Mouse (Mus musculus): ENCODE measurements at regions not wholly inside any gene's neighbourhood (a gene's known extent, or its start where the extent isn't known, plus 50 kb on each side); places are given as distances from the start of the nearest gene placed in this dataset.
A peak's percentile ranks its signal among the peaks of the same experiment; 100 is the strongest.

- H3K27ac ChIP-seq, result no peak overlapping the region
- H3K4me2 ChIP-seq (replicated peaks), result no peak overlapping the region
- H3K4me1 ChIP-seq, result no peaks in the 10 kb centered on the region
- H3K36me3 ChIP-seq, result no peaks in the 10 kb centered on the region
- H3K9me3 ChIP-seq, result no peaks in the 10 kb centered on the region
- no peak overlapping the region for H3K4me3 ChIP-seq
- no peak overlapping the region for H3K9ac ChIP-seq
- no peak for ATAC-seq (ENCODE audit: low FRiP score, low read depth)
- H3K27me3 ChIP-seq (replicated peaks), result no peaks in the 10 kb centered on the region
Observed at GRCm38 (mm10) chr10:102943156-102943555, 86.9 kb downstream of the Alx1 start.

DNA sequence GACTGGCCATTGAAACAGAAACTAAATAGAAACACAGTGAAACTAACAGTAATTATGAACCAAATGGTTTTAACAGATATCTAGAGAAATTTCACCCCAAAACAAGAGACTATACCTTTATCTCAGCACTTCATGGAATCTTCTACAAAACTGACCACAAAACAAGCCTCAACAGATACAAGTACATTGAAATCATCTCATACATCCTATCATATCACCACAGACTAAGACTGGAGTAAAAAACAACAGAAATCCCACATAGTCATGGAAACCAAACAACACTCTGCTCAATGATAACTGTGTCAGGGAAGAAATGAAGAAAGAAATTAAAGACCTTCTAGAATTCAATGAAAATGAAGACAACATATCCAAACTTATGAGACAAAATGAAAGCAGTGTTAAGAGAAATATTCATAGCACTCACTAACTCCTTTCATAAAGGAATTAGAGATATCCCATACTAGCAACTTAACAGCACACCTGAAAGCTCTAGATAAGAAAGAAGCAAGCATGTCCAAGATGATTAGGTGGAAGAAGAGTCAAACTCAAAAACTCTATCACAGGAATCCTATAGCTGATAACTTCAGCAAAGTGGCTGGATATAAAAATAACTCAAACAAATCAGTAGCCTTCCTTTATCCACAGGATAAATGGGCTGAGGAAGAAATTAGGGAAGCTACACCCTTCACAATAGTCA is 89.0 kb downstream of the Alx1 start:
- Histone ChIP-seq H3K4me1 (no peaks in the 10 kb centered on the region), H3K36me3 (no peaks in the 10 kb centered on the region), H3K4me2 (replicated peaks) (no peak overlapping the region), H3K4me3 (no peak overlapping the region), H3K9ac (no peak overlapping the region), H3K27me3 (replicated peaks) (no peaks in the 10 kb centered on the region), H3K27ac (no peak overlapping the region), H3K9me3 (no peaks in the 10 kb centered on the region)
- ATAC-seq (ENCODE audit: low FRiP score, low read depth), result no peak

DNA sequence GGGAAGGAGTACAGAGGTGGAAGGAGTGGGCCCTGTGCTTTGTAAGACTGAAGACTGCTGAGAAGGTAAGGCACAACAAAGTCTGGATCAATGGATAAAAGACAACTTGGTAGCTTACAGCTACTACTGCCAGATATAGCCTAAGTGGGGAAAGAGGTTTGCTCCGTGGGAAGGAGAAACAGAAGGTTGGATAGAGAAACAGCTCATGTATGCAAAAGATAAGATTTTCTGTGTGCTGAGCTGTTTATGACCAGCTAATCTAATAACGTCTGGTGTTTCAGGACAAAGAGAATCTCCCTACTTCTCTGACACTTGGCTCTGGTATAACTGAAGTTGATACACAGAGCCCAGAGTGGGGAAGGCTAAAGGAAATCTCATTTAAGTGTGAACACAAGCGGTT is 98.6 kb downstream of the Alx1 start:
- Histone ChIP-seq H3K4me3 (no peak overlapping the region), H3K27me3 (replicated peaks) (no peaks in the 10 kb centered on the region), H3K9me3 (no peaks in the 10 kb centered on the region), H3K36me3 (no peaks in the 10 kb centered on the region), H3K27ac (no peak overlapping the region), H3K4me2 (replicated peaks) (no peak overlapping the region), H3K4me1 (no peaks in the 10 kb centered on the region), H3K9ac (no peak overlapping the region)
- 76% methylated on average over 3 of the region's 3 CpGs for WGBS
- ATAC-seq (ENCODE audit: low FRiP score, low read depth), result no peak

DNA sequence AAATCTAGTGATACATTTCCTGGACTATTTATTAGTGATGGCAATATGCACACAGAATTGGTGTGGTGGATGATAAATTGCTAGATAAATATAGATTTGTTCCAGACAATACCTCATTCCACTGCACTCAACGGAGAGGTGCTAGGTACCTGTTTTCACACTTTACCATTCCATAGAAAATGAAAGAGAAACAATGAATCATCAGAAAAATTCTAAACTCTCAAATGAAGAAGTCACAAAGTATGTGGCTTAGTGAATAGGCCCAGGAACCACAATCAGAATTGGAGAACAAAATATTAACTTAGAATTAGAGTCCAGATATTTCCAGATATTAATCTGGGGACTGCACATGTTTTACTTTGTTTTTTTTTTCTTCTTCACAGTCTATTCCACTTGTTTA is 101.4 kb downstream of the Alx1 start:
- H3K4me3 ChIP-seq, result no peak overlapping the region
- H3K27ac ChIP-seq, result no peak overlapping the region
- no peaks in the 10 kb centered on the region for H3K4me1 ChIP-seq
- no peak for ATAC-seq (ENCODE audit: low FRiP score, low read depth)
- no peak overlapping the region for H3K4me2 ChIP-seq (replicated peaks)
- no peaks in the 10 kb centered on the region for H3K9me3 ChIP-seq
- no peaks in the 10 kb centered on the region for H3K36me3 ChIP-seq
- no peaks in the 10 kb centered on the region for H3K27me3 ChIP-seq (replicated peaks)
- H3K9ac ChIP-seq, result no peak overlapping the region
- WGBS, result 73% methylated on average over 1 of the region's 1 CpGs

GRCm38 (mm10) chr10:102897368-102897767 is 132.6 kb downstream of the Alx1 start:
- Histone ChIP-seq H3K9me3 (no peaks in the 10 kb centered on the region), H3K27ac (no peak overlapping the region), H3K4me2 (replicated peaks) (no peak overlapping the region), H3K9ac (no peak overlapping the region), H3K4me3 (no peak overlapping the region), H3K27me3 (replicated peaks) (no peaks in the 10 kb centered on the region), H3K36me3 (no peaks in the 10 kb centered on the region), H3K4me1 (no peaks in the 10 kb centered on the region)
- ATAC-seq (ENCODE audit: low FRiP score, low read depth), result no peak
- 30% methylated on average over 2 of the region's 2 CpGs for WGBS

DNA sequence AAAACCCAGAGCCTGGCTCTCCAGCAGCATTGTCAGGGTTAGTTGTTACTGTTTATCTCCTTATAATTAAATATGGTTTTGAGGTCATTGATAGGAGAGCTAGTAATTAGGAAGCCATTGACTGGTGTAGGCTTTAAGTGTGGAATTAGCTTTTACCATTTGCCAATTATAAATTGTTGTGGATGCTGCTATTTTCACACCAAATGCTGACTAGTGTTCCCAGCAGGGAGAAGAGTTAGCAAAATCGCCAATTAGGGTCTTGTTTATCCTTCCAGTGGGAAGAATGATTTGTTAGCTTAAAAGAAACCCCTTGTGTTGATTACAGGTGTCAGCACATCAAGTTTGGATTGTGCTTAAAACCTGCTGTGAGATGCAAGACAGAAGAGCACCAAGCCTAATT is 134.1 kb downstream of the Alx1 start:
- Histone ChIP-seq H3K4me2 (replicated peaks) (no peak overlapping the region), H3K9me3 (no peaks in the 10 kb centered on the region), H3K36me3 (no peaks in the 10 kb centered on the region), H3K4me1 (no peaks in the 10 kb centered on the region), H3K4me3 (no peak overlapping the region), H3K9ac (no peak overlapping the region), H3K27ac (no peak overlapping the region), H3K27me3 (replicated peaks) (no peaks in the 10 kb centered on the region)
- no peak for ATAC-seq (ENCODE audit: low FRiP score, low read depth)
- WGBS, result 31% methylated on average over 1 of the region's 1 CpGs

GRCm38 (mm10) chr10:102892373-102892772 is 137.6 kb downstream of the Alx1 start:
- H3K4me1 ChIP-seq, result no peaks in the 10 kb centered on the region
- no peaks in the 10 kb centered on the region for H3K27me3 ChIP-seq (replicated peaks)
- H3K9me3 ChIP-seq, result no peaks in the 10 kb centered on the region
- H3K36me3 ChIP-seq, result no peaks in the 10 kb centered on the region
- no peak for ATAC-seq (ENCODE audit: low FRiP score, low read depth)
- H3K4me2 ChIP-seq (replicated peaks), result no peak overlapping the region
- H3K4me3 ChIP-seq, result no peak overlapping the region
- WGBS, result 91% methylated on average over 3 of the region's 3 CpGs
- H3K9ac ChIP-seq, result no peak overlapping the region
- H3K27ac ChIP-seq, result no peak overlapping the region

GRCm38 (mm10) chr10:102889709-102890108 is 140.3 kb downstream of the Alx1 start:
- Histone ChIP-seq H3K36me3 (no peaks in the 10 kb centered on the region), H3K4me1 (no peaks in the 10 kb centered on the region), H3K4me3 (no peak overlapping the region), H3K27me3 (replicated peaks) (no peaks in the 10 kb centered on the region), H3K4me2 (replicated peaks) (no peak overlapping the region), H3K9ac (no peak overlapping the region), H3K27ac (no peak overlapping the region), H3K9me3 (no peaks in the 10 kb centered on the region)
- WGBS, result 93% methylated on average over 3 of the region's 3 CpGs
- no peak for ATAC-seq (ENCODE audit: low FRiP score, low read depth)

GRCm38 (mm10) chr10:102881824-102882438 is 148.1 kb downstream of the Alx1 start:
- no peak for ATAC-seq (ENCODE audit: low FRiP score, low read depth)
- H3K27ac ChIP-seq, result no peak overlapping the region
- no peaks in the 10 kb centered on the region for H3K4me1 ChIP-seq
- H3K4me2 ChIP-seq (replicated peaks), result no peak overlapping the region
- H3K4me3 ChIP-seq, result no peak overlapping the region
- H3K9ac ChIP-seq, result no peak overlapping the region
- 61% methylated on average over 6 of the region's 6 CpGs for WGBS
- no peaks in the 10 kb centered on the region for H3K9me3 ChIP-seq
- H3K36me3 ChIP-seq, result no peaks in the 10 kb centered on the region
- no peaks in the 10 kb centered on the region for H3K27me3 ChIP-seq (replicated peaks)

GRCm38 (mm10) chr10:102878010-102878409 is 152.0 kb downstream of the Alx1 start:
- no peaks in the 10 kb centered on the region for H3K27me3 ChIP-seq (replicated peaks)
- no peaks in the 10 kb centered on the region for H3K4me1 ChIP-seq
- 0 out of 2 replicates have a peak overlapping the region, but pooled peaks have one; percentile 24 for H3K4me2 ChIP-seq (replicated peaks)
- H3K9me3 ChIP-seq, result no peaks in the 10 kb centered on the region
- no peak overlapping the region for H3K4me3 ChIP-seq
- WGBS, result 36% methylated on average over 11 of the region's 11 CpGs
- no peak overlapping the region for H3K9ac ChIP-seq
- peak; percentile 53; the same call in 1 of the 2 replicates for ATAC-seq (ENCODE audit: low FRiP score, low read depth)
- no peaks in the 10 kb centered on the region for H3K36me3 ChIP-seq
- no peak overlapping the region for H3K27ac ChIP-seq

DNA sequence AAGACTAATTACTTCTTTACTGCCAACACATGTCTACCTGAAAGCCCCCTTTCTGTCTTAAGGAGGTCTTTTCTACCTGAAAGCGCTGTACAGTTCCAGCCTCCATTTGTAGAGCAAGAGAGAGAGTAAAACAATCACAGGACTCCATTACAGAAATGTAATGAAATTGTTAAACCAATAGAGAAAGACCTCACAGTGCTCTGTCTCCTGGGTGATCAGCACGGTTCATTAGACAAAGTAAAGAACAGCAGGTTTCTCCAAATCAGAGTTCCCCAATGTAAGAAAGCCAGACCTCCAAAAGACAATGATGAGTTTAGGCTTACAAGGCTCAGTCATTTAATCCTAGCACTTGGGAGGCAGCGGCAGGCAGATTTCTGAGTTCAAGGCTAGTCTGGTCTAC is 153.1 kb downstream of the Alx1 start:
- Histone ChIP-seq H3K9ac (no peak overlapping the region), H3K27me3 (replicated peaks) (no peaks in the 10 kb centered on the region), H3K36me3 (no peaks in the 10 kb centered on the region), H3K4me1 (no peaks in the 10 kb centered on the region), H3K4me3 (no peak overlapping the region), H3K9me3 (no peaks in the 10 kb centered on the region), H3K27ac (no peak overlapping the region), H3K4me2 (replicated peaks) (no peak overlapping the region)
- no peak for ATAC-seq (ENCODE audit: low FRiP score, low read depth)
- 37% methylated on average over 3 of the region's 3 CpGs for WGBS

DNA sequence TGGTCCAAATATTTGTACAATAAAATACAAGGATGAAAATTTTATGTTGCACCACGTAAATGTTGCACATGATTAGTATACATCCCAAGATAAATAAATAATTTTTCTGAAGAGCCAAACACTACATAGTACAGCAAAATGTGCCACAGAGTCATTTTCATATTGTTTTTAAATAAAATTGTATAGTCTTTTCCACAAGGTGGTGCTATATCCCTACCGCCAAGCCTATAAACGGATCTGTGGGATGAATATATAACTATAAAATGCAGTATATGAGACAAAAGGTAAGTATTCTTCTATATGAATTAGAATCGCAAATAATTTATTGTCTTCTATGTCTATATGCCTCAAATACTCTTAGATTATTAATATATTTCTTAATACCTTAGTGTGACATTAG is 163.1 kb downstream of the Alx1 start:
- Histone ChIP-seq H3K4me1 (no peaks in the 10 kb centered on the region), H3K27ac (no peak overlapping the region), H3K4me2 (replicated peaks) (no peak overlapping the region), H3K36me3 (no peaks in the 10 kb centered on the region), H3K9ac (no peak overlapping the region), H3K9me3 (no peaks in the 10 kb centered on the region), H3K27me3 (replicated peaks) (no peaks in the 10 kb centered on the region), H3K4me3 (no peak overlapping the region)
- WGBS, result 39% methylated on average over 4 of the region's 4 CpGs
- no peak for ATAC-seq (ENCODE audit: low FRiP score, low read depth)

GRCm38 (mm10) chr10:102836567-102837224 is 193.3 kb downstream of the Alx1 start:
- Histone ChIP-seq H3K9me3 (no peaks in the 10 kb centered on the region), H3K36me3 (no peaks in the 10 kb centered on the region), H3K4me1 (no peaks in the 10 kb centered on the region), H3K4me3 (no peak overlapping the region), H3K27me3 (replicated peaks) (no peaks in the 10 kb centered on the region), H3K9ac (no peak overlapping the region), H3K4me2 (replicated peaks) (no peak overlapping the region), H3K27ac (no peak overlapping the region)
- 62% methylated on average over 4 of the region's 4 CpGs for WGBS
- ATAC-seq (ENCODE audit: low FRiP score, low read depth), result no peak

All from neural tube, embryonic 12.5 days (tissue).